Mouse (Mus musculus): ENCODE measurements around the gene Myom1. TPM values are rescaled to one million over a fixed set of nuclear protein-coding genes. Genes with fewer than 3 reads are reported as not detected.

The Myom1 gene
- polyA plus RNA-seq, 1 experiment from 2014 or later = 5.9 TPM

DNA sequence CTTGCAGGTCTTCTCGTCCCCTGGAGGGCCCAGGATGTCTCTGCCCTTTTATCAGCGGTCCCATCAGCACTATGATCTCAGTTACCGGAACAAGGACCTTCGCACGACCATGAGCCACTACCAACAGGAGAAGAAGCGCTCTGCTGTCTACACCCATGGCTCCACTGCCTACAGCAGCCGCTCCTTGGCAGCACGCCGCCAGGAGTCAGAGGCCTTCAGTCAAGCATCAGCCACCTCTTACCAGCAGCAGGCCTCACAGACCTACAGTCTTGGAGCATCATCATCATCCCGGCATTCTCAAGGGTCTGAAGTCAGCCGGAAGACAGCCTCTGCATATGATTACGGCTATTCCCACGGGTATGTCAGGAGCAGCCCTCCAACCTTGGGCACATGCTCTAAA is 20.4 kb downstream of the Myom1 start:
- Histone ChIP-seq H3K27me3 (ENCODE audit: control insufficient read depth, insufficient read depth, low read length) (no peaks in the 10 kb centered on the region), H3K4me1 (ENCODE audit: control insufficient read depth, insufficient read depth, low read length) (no peaks in the 10 kb centered on the region), H3K9me3 (replicated peaks; ENCODE audit: control insufficient read depth, low read length) (no peaks in the 10 kb centered on the region), H3K4me3 (ENCODE audit: low read depth, low read length) (no peak overlapping the region), H3K9ac (replicated peaks; ENCODE audit: low read length) (no peak overlapping the region), H3K36me3 (replicated peaks; ENCODE audit: control insufficient read depth, insufficient read depth, low read depth, low read length) (no peaks in the 10 kb centered on the region), H3K27ac (replicated peaks; ENCODE audit: low read depth, low read length) (no peak overlapping the region; the same call in 1 of the 2 replicates), H3K4me2 (ENCODE audit: low read depth, low read length) (no peak overlapping the region)
- WGBS = 87% methylated on average over 13 of the region's 13 CpGs
- DNase-seq (ENCODE audit: low spot score) (no peak), ATAC-seq (replicated peaks; ENCODE audit: insufficient number of reproducible peaks, low FRiP score, low TSS enrichment, low read depth) (0 out of 2 replicates have a peak, but pooled peaks have one; percentile 52)

DNA sequence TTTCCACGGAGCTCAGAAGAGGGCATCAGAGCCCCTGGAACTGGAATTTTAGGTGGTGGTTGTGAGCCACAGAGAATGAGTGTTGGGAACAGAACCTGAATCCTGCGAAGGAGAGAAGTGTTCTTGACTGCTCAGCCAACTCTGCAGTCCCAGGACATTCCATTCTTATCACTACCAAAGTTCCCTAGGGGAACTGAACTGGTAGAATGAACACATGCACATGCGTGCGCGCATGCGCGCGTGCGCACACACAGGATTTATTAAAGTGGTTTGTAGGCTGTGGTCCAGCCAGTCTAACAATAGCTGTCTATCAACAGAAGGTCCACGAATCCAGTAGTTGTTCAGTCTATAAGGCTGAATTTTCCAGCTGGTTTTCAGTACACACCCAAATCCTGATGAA is 21.6 kb downstream of the Myom1 start:
- no peaks in the 10 kb centered on the region for H3K36me3 ChIP-seq (replicated peaks; ENCODE audit: control insufficient read depth, insufficient read depth, low read depth, low read length)
- H3K4me2 ChIP-seq (ENCODE audit: low read depth, low read length) = no peak overlapping the region
- no peak overlapping the region for H3K4me3 ChIP-seq (ENCODE audit: low read depth, low read length)
- DNase-seq (ENCODE audit: low spot score) (no peak), ATAC-seq (replicated peaks; ENCODE audit: insufficient number of reproducible peaks, low FRiP score, low TSS enrichment, low read depth) (no peak)
- H3K9me3 ChIP-seq (replicated peaks; ENCODE audit: control insufficient read depth, low read length) = no peaks in the 10 kb centered on the region
- H3K9ac ChIP-seq (replicated peaks; ENCODE audit: low read length) = no peak overlapping the region
- no peaks in the 10 kb centered on the region for H3K27me3 ChIP-seq (ENCODE audit: control insufficient read depth, insufficient read depth, low read length)
- no peak overlapping the region for H3K27ac ChIP-seq (replicated peaks; ENCODE audit: low read depth, low read length)
- H3K4me1 ChIP-seq (ENCODE audit: control insufficient read depth, insufficient read depth, low read length) = no peaks in the 10 kb centered on the region
- WGBS = 93% methylated on average over 10 of the region's 10 CpGs

DNA sequence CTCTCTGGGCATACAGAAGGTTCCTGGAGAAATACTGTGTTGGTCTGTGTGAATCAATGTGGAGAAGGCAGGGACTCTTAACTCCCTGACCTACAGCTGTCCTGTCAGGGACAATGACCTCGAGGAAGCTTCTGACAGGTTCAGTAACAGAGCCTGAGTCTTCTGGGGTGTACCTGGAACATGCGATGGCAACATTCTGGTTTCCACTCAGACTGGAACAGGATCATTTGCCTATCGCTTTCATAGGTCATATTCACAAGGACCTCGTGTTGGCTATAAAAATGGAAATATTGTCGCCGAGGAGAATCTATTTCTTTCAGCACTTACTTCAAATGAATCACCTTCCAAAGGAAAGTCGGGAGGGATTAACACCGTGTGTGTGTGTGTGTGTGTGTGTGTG is 23.5 kb downstream of the Myom1 start:
- Histone ChIP-seq H3K9me3 (replicated peaks; ENCODE audit: control insufficient read depth, low read length) (no peaks in the 10 kb centered on the region), H3K36me3 (replicated peaks; ENCODE audit: control insufficient read depth, insufficient read depth, low read depth, low read length) (no peaks in the 10 kb centered on the region), H3K9ac (replicated peaks; ENCODE audit: low read length) (no peak overlapping the region), H3K4me1 (ENCODE audit: control insufficient read depth, insufficient read depth, low read length) (no peaks in the 10 kb centered on the region), H3K27me3 (ENCODE audit: control insufficient read depth, insufficient read depth, low read length) (no peaks in the 10 kb centered on the region), H3K4me3 (ENCODE audit: low read depth, low read length) (no peak overlapping the region), H3K4me2 (ENCODE audit: low read depth, low read length) (no peak overlapping the region), H3K27ac (replicated peaks; ENCODE audit: low read depth, low read length) (no peak overlapping the region)
- no peak for ATAC-seq (replicated peaks; ENCODE audit: insufficient number of reproducible peaks, low FRiP score, low TSS enrichment, low read depth)
- DNase-seq (ENCODE audit: low spot score) = no peak
- WGBS = 79% methylated on average over 8 of the region's 8 CpGs

DNA sequence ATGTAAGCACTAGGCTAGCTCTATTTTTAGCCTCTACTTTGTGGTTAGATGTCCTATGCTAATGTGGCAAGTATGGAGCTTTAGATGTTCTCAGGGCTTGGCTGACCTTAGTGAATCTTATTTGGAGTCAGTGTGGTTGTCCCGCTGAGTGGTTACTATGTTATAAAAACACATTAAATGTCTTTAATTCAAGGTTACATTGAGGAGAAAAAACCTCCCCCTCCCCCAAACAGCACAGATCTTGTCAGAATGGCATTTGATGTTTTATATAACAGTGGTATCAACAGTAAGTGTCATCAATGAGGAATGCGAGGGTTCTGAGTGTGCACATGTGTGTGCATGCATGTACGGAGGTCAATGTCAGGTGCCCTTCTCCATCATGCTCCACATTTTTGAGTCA is 24.8 kb downstream of the Myom1 start:
- ATAC-seq (replicated peaks; ENCODE audit: insufficient number of reproducible peaks, low FRiP score, low TSS enrichment, low read depth) (no peak), DNase-seq (ENCODE audit: low spot score) (no peak)
- Histone ChIP-seq H3K27ac (replicated peaks; ENCODE audit: low read depth, low read length) (no peak overlapping the region), H3K4me2 (ENCODE audit: low read depth, low read length) (no peak overlapping the region), H3K9me3 (replicated peaks; ENCODE audit: control insufficient read depth, low read length) (no peaks in the 10 kb centered on the region), H3K27me3 (ENCODE audit: control insufficient read depth, insufficient read depth, low read length) (no peaks in the 10 kb centered on the region), H3K4me1 (ENCODE audit: control insufficient read depth, insufficient read depth, low read length) (no peaks in the 10 kb centered on the region), H3K9ac (replicated peaks; ENCODE audit: low read length) (no peak overlapping the region), H3K36me3 (replicated peaks; ENCODE audit: control insufficient read depth, insufficient read depth, low read depth, low read length) (no peaks in the 10 kb centered on the region), H3K4me3 (ENCODE audit: low read depth, low read length) (no peak overlapping the region)
- WGBS = 92% methylated on average over 3 of the region's 3 CpGs

DNA sequence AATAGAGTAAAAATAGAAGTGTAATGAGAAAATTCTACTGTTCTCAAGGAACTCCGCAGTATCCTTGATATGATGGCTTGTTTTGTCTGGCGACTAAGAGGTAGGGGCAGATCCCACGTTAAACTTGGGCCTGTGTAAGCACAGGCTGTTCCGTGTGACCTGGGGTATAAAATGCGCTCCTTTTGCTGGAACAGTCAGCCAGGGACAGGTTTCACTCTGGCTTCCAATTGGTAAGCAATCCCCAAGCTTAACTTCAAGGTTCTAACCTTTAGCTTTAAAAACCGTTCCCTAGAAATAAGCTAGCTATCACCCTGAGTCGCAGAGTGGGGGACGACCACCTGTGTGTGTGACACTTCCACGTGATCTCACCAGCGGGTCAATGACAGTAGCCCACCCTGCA is 30.3 kb downstream of the Myom1 start:
- no peaks in the 10 kb centered on the region for H3K9me3 ChIP-seq (replicated peaks; ENCODE audit: control insufficient read depth, low read length)
- H3K9ac ChIP-seq (replicated peaks; ENCODE audit: low read length) = no peak overlapping the region
- H3K27me3 ChIP-seq (ENCODE audit: control insufficient read depth, insufficient read depth, low read length) = no peaks in the 10 kb centered on the region
- H3K27ac ChIP-seq (replicated peaks; ENCODE audit: low read depth, low read length) = no peak overlapping the region
- DNase-seq (ENCODE audit: low spot score) (no peak), ATAC-seq (replicated peaks; ENCODE audit: insufficient number of reproducible peaks, low FRiP score, low TSS enrichment, low read depth) (no peak)
- H3K4me3 ChIP-seq (ENCODE audit: low read depth, low read length) = no peak overlapping the region
- no peaks in the 10 kb centered on the region for H3K4me1 ChIP-seq (ENCODE audit: control insufficient read depth, insufficient read depth, low read length)
- 86% methylated on average over 10 of the region's 10 CpGs for WGBS
- no peaks in the 10 kb centered on the region for H3K36me3 ChIP-seq (replicated peaks; ENCODE audit: control insufficient read depth, insufficient read depth, low read depth, low read length)
- H3K4me2 ChIP-seq (ENCODE audit: low read depth, low read length) = no peak overlapping the region

DNA sequence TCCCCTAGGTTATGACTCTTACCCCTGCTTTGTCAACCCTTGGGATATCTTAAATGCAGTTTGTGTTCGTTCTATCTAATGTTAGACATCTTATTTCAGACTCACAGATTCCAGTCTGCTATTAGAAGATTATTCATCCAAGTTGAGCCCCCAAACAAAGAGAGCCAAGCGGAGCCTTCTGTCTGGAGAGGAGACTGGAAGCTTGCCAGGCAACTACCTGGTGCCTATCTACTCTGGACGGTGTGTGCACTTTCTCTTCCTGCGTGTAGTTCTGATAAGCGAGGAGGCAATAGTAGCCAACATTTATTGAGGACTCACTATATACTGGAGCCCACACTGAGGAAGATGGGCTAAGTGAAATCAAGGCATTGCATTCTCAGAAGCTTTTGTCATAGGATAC is 32.0 kb downstream of the Myom1 start:
- no peaks in the 10 kb centered on the region for H3K9me3 ChIP-seq (replicated peaks; ENCODE audit: control insufficient read depth, low read length)
- no peaks in the 10 kb centered on the region for H3K36me3 ChIP-seq (replicated peaks; ENCODE audit: control insufficient read depth, insufficient read depth, low read depth, low read length)
- no peak overlapping the region for H3K4me2 ChIP-seq (ENCODE audit: low read depth, low read length)
- WGBS = 87% methylated on average over 5 of the region's 5 CpGs
- H3K4me3 ChIP-seq (ENCODE audit: low read depth, low read length) = no peak overlapping the region
- H3K9ac ChIP-seq (replicated peaks; ENCODE audit: low read length) = no peak overlapping the region
- H3K4me1 ChIP-seq (ENCODE audit: control insufficient read depth, insufficient read depth, low read length) = no peaks in the 10 kb centered on the region
- DNase-seq (ENCODE audit: low spot score) (no peak), ATAC-seq (replicated peaks; ENCODE audit: insufficient number of reproducible peaks, low FRiP score, low TSS enrichment, low read depth) (no peak)
- H3K27ac ChIP-seq (replicated peaks; ENCODE audit: low read depth, low read length) = no peak overlapping the region
- H3K27me3 ChIP-seq (ENCODE audit: control insufficient read depth, insufficient read depth, low read length) = no peaks in the 10 kb centered on the region

DNA sequence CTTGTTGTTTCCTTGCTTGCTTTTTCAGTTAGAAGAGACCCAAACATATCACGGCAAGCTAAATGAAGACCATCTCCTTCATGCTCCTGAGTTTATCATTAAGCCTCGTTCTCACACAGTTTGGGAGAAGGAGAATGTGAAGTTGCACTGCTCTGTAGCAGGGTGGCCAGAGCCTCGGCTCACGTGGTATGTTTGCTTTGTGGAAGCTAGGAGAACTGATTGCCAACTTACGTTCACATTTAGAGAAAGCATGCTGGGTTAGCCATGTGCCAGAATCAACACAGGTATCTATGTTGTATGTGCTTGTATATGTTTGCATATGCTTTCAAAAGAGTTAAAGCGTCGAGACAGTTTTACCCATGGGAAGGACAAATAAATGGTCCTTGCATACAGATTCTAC is 34.8 kb downstream of the Myom1 start:
- H3K36me3 ChIP-seq (replicated peaks; ENCODE audit: control insufficient read depth, insufficient read depth, low read depth, low read length) = no peaks in the 10 kb centered on the region
- no peak overlapping the region for H3K4me3 ChIP-seq (ENCODE audit: low read depth, low read length)
- no peaks in the 10 kb centered on the region for H3K27me3 ChIP-seq (ENCODE audit: control insufficient read depth, insufficient read depth, low read length)
- H3K9me3 ChIP-seq (replicated peaks; ENCODE audit: control insufficient read depth, low read length) = no peaks in the 10 kb centered on the region
- no peak overlapping the region for H3K4me2 ChIP-seq (ENCODE audit: low read depth, low read length)
- WGBS = 87% methylated on average over 7 of the region's 7 CpGs
- H3K4me1 ChIP-seq (ENCODE audit: control insufficient read depth, insufficient read depth, low read length) = no peaks in the 10 kb centered on the region
- ATAC-seq (replicated peaks; ENCODE audit: insufficient number of reproducible peaks, low FRiP score, low TSS enrichment, low read depth) (no peak), DNase-seq (ENCODE audit: low spot score) (no peak)
- no peak overlapping the region for H3K27ac ChIP-seq (replicated peaks; ENCODE audit: low read depth, low read length)
- no peak overlapping the region for H3K9ac ChIP-seq (replicated peaks; ENCODE audit: low read length)

DNA sequence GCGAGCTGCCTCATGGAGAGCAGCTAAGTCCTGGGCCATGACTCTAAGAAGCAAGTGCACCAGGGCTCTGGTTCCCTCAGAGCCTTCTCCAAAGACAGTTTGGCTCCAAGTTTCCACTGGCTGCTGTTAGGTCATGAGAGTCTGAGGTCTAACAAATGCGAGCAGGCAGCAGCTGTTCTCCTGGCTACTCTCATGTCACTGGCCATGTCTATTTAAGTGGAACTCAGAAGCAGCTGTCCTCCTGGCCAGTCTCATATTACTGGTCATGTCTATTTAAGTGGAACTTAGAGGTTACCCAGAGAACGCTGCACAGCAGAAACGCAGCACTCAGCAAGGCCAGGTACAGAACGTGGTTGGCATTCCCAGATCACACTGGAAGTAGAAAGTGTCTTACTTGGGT is 36.4 kb downstream of the Myom1 start:
- WGBS = 60% methylated on average over 5 of the region's 5 CpGs
- Histone ChIP-seq H3K4me3 (ENCODE audit: low read depth, low read length) (no peak overlapping the region), H3K27me3 (ENCODE audit: control insufficient read depth, insufficient read depth, low read length) (no peaks in the 10 kb centered on the region), H3K9ac (replicated peaks; ENCODE audit: low read length) (no peak overlapping the region), H3K9me3 (replicated peaks; ENCODE audit: control insufficient read depth, low read length) (no peaks in the 10 kb centered on the region), H3K27ac (replicated peaks; ENCODE audit: low read depth, low read length) (no peak overlapping the region), H3K4me2 (ENCODE audit: low read depth, low read length) (no peak overlapping the region), H3K36me3 (replicated peaks; ENCODE audit: control insufficient read depth, insufficient read depth, low read depth, low read length) (no peaks in the 10 kb centered on the region), H3K4me1 (ENCODE audit: control insufficient read depth, insufficient read depth, low read length) (no peaks in the 10 kb centered on the region)
- no peak for ATAC-seq (replicated peaks; ENCODE audit: insufficient number of reproducible peaks, low FRiP score, low TSS enrichment, low read depth)
- no peak for DNase-seq (ENCODE audit: low spot score)

Measured in embryonic facial prominence, embryonic 11.5 days (tissue).